Mouse (Mus musculus): ENCODE results near the gene Vmn1r101.
"Not testable (repeated sequence)": the region's sequence is repeated elsewhere in the genome, so short reads cannot be mapped to it uniquely, and the experiment has no call there.

The Vmn1r101 gene

GRCm38 (mm10) chr7:20442493-20442892 is at the start of gene Vmn1r101:
Gene Vmn1r101 (minus strand): TSS chr7:20442593.
- DNase-seq = not testable (repeated sequence)

- not testable (repeated sequence) for DNase-seq
These were observed 32.4 kb upstream of the Vmn1r101 start, which contains the start of gene Gm10670 for GRCm38 (mm10) chr7:20474825-20475224. Gene Gm10670 (minus strand): TSS chr7:20474925.

- DNase-seq = not testable (repeated sequence)
These were observed 24.8 kb downstream of the Vmn1r101 start, which contains the start of gene Vmn1r100 for GRCm38 (mm10) chr7:20417642-20418041. Gene Vmn1r100 (plus strand): TSS chr7:20417942.

Measured in lung, postnatal 36 days (tissue).